Mouse (Mus musculus) adrenal gland, adult 8-10 months (tissue): ENCODE measurements around the gene Gm13288. TPM values are rescaled to one million over a fixed set of nuclear protein-coding genes. Genes with fewer than 3 reads are reported as not detected.
"Not testable (repeated sequence)": the region's sequence is repeated elsewhere in the genome, so short reads cannot be mapped to it uniquely, and the experiment has no call there.

ENCODE experiments used
- DNase-seq: peaks from one replicate; pipeline ENCODE4 v3.0.0; 2022
- total RNA-seq, 4 experiments: library from RNA; stranded (reverse); gene quantifications; 2 replicates each; pipeline ENCODE4 v1.2.4; 2022

The Gm13288 gene
- total RNA-seq, 4 experiments from 2014 or later = not detected

DNA sequence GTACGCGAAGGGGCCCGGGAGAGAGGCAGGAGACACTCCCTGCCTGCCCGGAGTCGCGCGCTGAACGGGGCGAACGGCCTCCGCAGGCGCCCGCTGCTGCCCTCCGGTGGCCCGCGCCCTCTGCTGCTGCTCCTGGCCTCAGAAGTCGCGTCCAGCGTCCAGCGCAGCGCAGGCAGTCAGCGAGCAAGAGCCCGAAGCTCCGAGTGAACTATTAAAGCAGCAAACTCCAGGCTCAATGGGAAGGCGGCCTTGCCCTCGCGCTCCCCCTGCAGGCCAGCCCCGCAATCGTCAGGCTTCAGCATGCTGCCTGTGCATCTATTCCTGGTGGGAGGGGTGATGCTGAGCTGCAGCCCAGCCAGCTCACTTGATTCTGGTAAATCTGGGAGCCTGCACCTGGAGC is 2.4 kb upstream of the Gm13288 start, which contains the start of gene Gm13287:
Gene Gm13287, plus strand, starts transcription at position 301 of the 400 bp plus-strand sequence.
- not testable (repeated sequence) for DNase-seq

DNA sequence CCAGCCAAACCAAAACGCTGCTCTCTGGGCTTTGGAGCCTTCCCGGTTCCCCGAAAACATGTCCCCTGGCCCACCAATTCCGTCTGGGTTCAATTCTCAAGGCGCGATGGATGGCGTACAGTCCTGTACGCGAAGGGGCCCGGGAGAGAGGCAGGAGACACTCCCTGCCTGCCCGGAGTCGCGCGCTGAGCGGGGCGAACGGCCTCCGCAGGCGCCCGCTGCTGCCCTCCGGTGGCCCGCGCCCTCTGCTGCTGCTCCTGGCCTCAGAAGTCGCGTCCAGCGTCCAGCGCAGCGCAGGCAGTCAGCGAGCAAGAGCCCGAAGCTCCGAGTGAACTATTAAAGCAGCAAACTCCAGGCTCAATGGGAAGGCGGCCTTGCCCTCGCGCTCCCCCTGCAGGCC is 430 bp downstream of the Gm13288 start:
- DNase-seq = peak; percentile 21

DNA sequence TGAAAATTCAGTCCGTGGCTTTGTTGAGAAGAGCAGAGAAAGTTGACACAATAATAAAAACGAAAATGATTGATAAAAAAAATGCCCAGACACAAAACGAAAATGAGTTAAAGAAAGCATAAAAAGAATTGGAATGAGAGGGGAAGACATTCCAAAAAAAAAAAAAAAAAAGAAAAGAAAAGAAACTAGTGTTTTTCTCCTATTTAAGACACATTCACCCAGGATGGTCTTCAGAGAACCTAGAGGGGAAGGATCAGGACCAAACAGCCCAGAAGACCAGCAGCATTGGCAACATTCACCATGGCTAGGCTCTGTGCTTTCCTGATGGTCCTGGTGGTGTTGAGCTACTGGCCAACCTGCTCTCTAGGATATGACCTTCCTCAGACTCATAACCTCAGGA is 10.6 kb downstream of the Gm13288 start, which contains the start of gene Ifna7:
Gene Ifna7, plus strand, starts transcription at position 301 of the 400 bp plus-strand sequence.
- no peak for DNase-seq

DNA sequence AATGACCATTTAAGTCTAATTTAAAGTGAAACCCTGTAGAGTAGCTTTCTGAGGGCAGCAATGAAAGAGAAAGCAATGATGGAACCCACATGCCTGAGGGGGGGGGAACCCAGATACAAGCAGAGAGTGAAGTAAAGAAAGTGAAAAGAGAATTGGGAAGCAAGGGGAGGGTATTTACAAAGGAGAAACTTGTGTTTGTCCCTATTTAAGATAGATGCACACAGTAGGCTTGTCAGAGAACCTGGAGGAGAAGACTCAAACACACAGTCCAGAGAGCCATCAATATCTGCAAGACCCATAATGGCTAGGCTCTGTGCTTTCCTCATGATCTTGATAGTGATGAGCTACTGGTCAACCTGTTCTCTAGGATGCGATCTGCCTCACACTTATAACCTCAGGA is 14.3 kb downstream of the Gm13288 start, which contains the start of gene Ifna11:
Gene Ifna11, plus strand, starts transcription at position 301 of the 400 bp plus-strand sequence.
- DNase-seq = no peak

DNA sequence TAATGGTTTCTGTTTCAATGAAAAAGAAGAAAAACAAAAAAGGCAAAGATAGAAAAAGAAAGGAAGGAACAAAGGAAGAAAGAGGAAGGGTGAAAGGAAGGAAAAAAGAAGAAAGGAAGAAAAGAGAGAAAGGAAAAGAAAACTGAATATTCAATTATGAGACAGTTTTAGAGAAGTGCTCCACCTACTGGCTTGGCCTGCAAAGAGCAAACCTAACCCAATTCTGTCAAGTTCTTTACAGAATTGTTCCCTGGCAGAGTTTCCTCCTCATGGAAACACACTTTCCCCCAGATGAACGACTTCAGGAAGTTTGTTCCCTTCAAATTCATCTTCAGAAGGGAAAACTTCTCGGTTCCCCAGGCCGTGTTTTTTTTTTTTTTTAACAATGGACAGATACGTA is 17.7 kb downstream of the Gm13288 start:
- DNase-seq = no peak

DNA sequence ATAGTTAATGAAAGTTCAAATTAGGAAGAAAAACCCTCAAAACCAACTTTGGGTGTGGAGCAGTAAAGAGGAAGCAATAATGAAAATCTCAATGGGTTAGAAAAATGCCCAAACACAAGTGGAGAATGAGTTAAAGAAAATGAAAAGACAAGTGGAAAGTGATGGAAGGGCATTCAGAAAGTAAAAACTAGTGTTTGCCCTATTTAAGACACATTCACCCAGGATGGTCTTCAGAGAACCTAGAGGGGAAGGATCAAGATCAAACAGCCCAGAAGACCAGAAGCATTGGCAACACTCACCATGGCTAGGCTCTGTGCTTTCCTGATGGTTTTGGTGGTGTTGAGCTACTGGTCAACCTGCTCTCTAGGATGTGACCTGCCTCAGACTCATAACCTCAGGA is 21.8 kb downstream of the Gm13288 start, which contains the start of gene Ifna6:
Gene Ifna6, plus strand, starts transcription at position 301 of the 400 bp plus-strand sequence.
- DNase-seq = not testable (repeated sequence)

DNA sequence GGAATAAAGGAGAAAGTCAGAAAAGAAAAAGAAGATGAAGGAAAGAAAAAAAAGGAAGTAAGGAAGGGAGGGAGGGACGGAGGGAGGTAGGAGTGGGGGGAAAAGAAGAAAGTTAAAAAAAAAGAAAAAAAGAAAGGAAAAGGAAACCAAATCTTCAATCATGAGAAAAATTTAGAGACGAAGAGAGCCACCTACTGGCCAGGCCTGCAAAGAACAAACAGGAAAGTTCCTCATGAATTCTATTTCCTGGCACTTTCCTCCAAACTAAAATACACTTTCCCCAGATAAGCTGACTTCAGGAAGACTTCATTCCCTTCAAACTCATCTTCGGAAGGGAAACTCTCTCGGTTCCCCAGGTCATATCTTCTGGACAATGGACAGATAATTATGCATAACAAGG is 25.2 kb downstream of the Gm13288 start:
- DNase-seq = no peak

DNA sequence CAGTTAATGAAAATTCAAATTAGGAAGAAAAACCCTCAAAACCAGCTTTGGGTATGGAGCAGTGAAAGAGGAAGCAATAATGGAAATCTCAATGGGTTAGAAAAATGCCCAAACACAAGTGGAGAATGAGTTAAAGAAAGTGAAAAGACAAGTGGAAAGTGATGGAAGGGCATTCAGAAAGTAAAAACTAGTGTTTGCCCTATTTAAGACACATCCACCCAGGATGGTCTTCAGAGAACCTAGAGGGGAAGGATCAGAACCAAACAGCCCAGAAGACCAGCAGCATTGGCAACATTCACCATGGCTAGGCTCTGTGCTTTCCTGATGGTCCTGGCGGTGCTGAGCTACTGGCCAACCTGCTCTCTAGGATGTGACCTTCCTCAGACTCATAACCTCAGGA is 29.9 kb downstream of the Gm13288 start, which contains the start of gene Ifna5:
Gene Ifna5, plus strand, starts transcription at position 301 of the 400 bp plus-strand sequence.
- not testable (repeated sequence) for DNase-seq

DNA sequence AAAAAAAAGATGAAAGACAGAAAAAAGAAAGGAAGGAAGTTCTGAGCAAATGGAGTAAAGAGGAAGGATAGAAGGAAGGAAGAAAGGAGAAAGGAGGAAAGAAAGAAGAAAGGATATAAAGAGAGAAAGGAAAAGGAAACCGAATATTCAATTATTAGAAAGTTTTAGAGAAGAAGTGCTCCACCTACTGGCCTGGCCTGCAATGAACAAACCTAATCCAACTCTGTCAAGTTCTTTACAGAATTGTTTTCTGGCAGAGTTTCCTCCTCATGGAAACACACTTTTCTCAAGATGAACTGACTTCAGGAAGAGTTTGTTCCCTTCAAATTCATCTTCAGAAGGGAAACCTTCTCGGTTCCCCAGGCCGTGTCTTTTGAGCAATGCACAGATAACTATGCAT is 33.5 kb downstream of the Gm13288 start:
- DNase-seq = no peak

DNA sequence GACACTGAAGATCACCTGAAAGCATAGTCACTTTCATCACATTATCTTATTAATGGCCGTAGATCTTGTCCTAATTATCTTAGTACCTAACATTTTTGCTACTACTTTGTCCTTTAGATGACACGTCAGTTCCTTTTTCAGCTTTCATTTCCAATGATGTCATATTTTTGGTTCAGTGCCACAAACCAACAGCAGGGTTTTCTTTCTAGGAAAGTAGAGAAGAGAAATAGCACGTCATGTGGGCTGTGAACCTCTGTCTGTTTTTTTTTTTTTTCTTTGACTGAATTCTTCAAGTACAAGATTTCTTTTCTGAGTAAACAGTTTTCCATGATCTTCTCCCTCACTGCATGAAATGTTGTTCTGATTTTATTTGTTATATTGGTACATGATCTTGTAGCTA is 34.7 kb downstream of the Gm13288 start:
- DNase-seq = no peak

DNA sequence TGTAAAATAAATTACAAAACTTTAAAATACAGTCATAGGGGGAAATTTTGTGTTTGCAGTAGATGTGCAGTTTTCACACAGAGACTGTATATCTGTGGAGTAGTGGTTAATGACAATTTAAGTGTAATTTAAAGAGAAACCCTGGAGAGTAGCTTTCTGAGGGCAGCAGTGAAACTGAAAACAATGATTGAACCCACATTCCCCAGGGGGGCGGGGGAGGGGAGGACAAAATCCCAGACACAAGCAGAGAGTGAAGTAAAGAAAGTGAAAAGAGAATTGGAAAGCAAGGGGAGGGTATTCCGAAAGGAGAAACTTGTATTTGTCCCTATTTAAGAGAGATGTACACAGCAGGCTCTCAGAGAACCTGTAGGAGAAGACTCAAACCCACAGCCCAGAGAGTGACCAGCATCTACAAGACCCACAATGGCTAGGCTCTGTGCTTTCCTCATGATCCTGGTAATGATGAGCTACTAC is 36.1 kb downstream of the Gm13288 start, which contains the start of gene Ifna4:
Gene Ifna4, plus strand, starts transcription at position 424 of the 474 bp plus-strand sequence.
- no peak for DNase-seq

DNA sequence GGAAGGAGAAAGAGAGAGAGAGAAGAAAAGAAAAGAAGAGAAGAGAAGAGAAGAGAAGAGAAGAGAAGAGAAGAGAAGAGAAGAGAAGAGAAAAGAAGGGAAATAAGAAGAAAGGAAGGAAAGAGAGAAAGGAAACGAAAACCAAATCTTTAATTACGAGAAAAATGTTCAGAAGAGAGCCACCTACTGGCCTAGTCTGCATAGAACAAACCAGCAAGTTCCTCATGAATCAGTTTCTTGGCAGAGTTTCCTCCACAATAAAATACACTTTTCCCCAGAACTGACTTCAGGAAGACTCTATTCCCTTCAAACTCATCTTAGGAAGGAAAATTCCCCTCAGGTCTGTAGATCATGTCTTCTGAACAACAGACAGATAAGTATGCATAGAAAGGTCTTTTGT is 40.0 kb downstream of the Gm13288 start:
- no peak for DNase-seq

DNA sequence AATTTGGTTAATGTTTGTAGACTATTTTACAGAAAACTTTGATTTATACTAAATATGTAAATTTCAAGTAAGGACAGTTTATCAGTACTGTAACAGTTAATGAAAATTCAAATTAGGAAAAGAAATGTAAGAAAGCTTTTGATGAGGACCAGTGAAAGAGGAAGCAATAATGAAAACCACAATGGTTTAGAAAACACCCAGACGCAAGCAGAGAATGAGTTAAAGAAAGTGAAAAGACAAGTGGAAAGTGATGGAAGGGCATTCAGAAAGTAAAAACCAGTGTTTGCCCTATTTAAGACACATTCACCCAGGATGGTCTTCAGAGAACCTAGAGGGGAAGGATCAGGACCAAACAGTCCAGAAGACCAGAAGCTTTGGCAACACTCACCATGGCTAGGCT is 44.4 kb downstream of the Gm13288 start, which contains the start of gene Ifna1:
Gene Ifna1, plus strand, starts transcription at position 390 of the 400 bp plus-strand sequence.
- no peak for DNase-seq

DNA sequence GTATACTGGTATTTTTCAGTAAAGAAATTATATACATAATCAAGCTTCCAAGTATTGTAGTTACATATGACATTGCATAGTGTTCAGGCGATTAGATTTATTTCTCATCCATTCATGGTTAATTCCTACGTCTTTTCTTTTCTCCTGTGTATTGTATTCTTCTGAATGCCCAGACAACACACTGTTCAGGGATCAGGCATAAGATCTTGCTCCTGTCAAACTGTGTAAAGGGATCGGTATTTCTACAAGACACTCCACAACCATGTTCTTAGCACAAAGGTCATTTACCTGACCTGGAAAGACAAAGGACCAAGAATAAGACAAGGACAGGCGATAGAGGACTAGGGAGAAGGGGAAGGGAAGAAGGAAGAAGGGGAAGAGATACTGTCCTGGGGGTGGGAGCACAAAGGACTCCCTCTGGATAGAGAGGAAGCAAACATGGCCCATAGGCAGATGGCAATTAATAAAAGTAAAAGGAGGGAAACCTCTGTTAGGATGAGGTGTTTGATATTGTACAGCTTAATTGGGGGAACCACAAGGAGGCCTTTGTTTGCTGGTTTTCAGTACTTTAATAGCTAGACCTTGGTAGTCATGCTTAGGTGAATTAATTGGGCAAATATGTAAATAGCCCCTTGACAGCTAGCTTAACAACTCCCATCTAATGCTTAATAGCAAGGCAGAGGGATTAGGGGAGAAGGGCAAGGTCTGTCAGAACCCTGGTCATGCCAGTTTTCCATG is 45.9 kb downstream of the Gm13288 start:
- no peak for DNase-seq

Other genes with a start within 250 kb of the Gm13288 start
- not detected for gene Ifna15, start 247.3 kb upstream of the Gm13288 start, total RNA-seq
- gene Ifna14, start 233.7 kb upstream of the Gm13288 start, total RNA-seq = not detected
- gene Ifna9, start 213.1 kb upstream of the Gm13288 start, total RNA-seq = not detected
- not detected for gene Ifna12, start 202.2 kb upstream of the Gm13288 start, total RNA-seq
- not detected for gene C87499, start 171.1 kb upstream of the Gm13288 start, total RNA-seq
- not detected for gene Ifna13, start 161.1 kb upstream of the Gm13288 start, total RNA-seq
- not detected for gene Ifna16, start 128.6 kb upstream of the Gm13288 start, total RNA-seq
- gene Ifna2, start 121.6 kb upstream of the Gm13288 start, total RNA-seq = not detected
- not detected for gene Ifnab, start 114.2 kb upstream of the Gm13288 start, total RNA-seq
- gene Gm26566, start 83.7 kb upstream of the Gm13288 start, total RNA-seq = under 1 TPM; 0.67 to 0.92 (median 0.73) TPM
- 100 to 1,000 TPM in 1 of 4 experiments, 10 to 100 TPM in 3; 76.7 to 100 (median 91.0) TPM for gene Klhl9, start 83.1 kb upstream of the Gm13288 start, total RNA-seq
- gene Gm13271, start 50.7 kb upstream of the Gm13288 start, total RNA-seq = not detected
- gene Gm13283, start 45.4 kb upstream of the Gm13288 start, total RNA-seq = not detected
- under 1 TPM in 1 of 4 experiments, not detected in 3; 0.46 TPM for gene Gm13290, start 31.7 kb upstream of the Gm13288 start, total RNA-seq
- gene Gm13289, start 28.6 kb upstream of the Gm13288 start, total RNA-seq = not detected
- not detected for gene Gm13272, start 25.7 kb upstream of the Gm13288 start, total RNA-seq
- gene Ifnz, start 23.4 kb upstream of the Gm13288 start, total RNA-seq = under 1 TPM in 1 of 4 experiments, not detected in 3; 0.49 TPM
- gene Gm13276, start 19.8 kb upstream of the Gm13288 start, total RNA-seq = not detected
- gene Gm13277, start 16.9 kb upstream of the Gm13288 start, total RNA-seq = not detected
- not detected for gene Gm13278, start 14.0 kb upstream of the Gm13288 start, total RNA-seq
- not detected for gene Gm13275, start 11.0 kb upstream of the Gm13288 start, total RNA-seq
- gene Gm13279, start 8.1 kb upstream of the Gm13288 start, total RNA-seq = not detected
- gene Gm13285, start 5.9 kb upstream of the Gm13288 start, total RNA-seq = under 1 TPM in 1 of 4 experiments, not detected in 3; 0.24 TPM
- gene Gm13287, start 2.3 kb upstream of the Gm13288 start, total RNA-seq = not detected
- gene Ifna7, start 10.7 kb downstream of the Gm13288 start, total RNA-seq = not detected
- not detected for gene Ifna11, start 14.4 kb downstream of the Gm13288 start, total RNA-seq
- not detected for gene Ifna6, start 21.9 kb downstream of the Gm13288 start, total RNA-seq
- gene Ifna5, start 30.0 kb downstream of the Gm13288 start, total RNA-seq = not detected
- not detected for gene Ifna4, start 36.3 kb downstream of the Gm13288 start, total RNA-seq
- gene Ifna1, start 44.6 kb downstream of the Gm13288 start, total RNA-seq = not detected
- gene Ifne, start 74.7 kb downstream of the Gm13288 start, total RNA-seq = not detected